Mouse (Mus musculus) liver, adult 2 months (tissue): ENCODE measurements around the gene Atp1a2. TPM values are rescaled to one million over a fixed set of nuclear protein-coding genes. Genes with fewer than 3 reads are reported as not detected.

ENCODE experiments used
- DNase-seq: peaks from one replicate; pipeline ENCODE4 v3.0.0-alpha.2; 2011; ENCODE audit warnings: low read depth, low spot score; ENCODE audit errors: extremely low read depth
- H3K27ac ChIP-seq: fragments of 200-500 bp; replicated peaks from 2 replicates; pipeline ENCODE4 v1.5.1; 2012; ENCODE audit warnings: low read depth, mild to moderate bottlenecking, control low read depth, inconsistent platforms, low read length; ENCODE audit not compliant: insufficient read depth
- H3K27me3 ChIP-seq: fragments of 200-500 bp; 2 replicates; pipeline ENCODE4 v1.6.1; 2012; ENCODE audit warnings: mild to moderate bottlenecking, moderate library complexity, low read length, inconsistent platforms; ENCODE audit not compliant: control insufficient read depth, insufficient read depth
- H3K36me3 ChIP-seq: fragments of 200-500 bp; 2 replicates; pipeline ENCODE4 v1.6.1; 2012; ENCODE audit warnings: low read length, inconsistent platforms; ENCODE audit not compliant: control insufficient read depth, insufficient read depth
- H3K4me1 ChIP-seq: fragments of 200-500 bp; 2 replicates; pipeline ENCODE4 v1.6.1; 2011; ENCODE audit warnings: low read length; ENCODE audit not compliant: control insufficient read depth, insufficient read depth
- H3K4me3 ChIP-seq: fragments of 200-500 bp; 2 replicates; pipeline ENCODE4 v1.5.1; 2011; ENCODE audit warnings: low read depth, mild to moderate bottlenecking, control low read depth, low read length, moderate library complexity; ENCODE audit not compliant: insufficient read depth
- H3K79me2 ChIP-seq: fragments of 200-500 bp; 2 replicates; pipeline ENCODE4 v1.6.1; 2012; ENCODE audit warnings: inconsistent platforms, mild to moderate bottlenecking, low read length, moderate library complexity; ENCODE audit not compliant: control insufficient read depth, insufficient read depth
- H3K9ac ChIP-seq: fragments of 200-500 bp; 2 replicates; pipeline ENCODE4 v1.6.1; 2012; ENCODE audit warnings: low read depth, mild to moderate bottlenecking, control low read depth, inconsistent platforms, low read length
- CTCF ChIP-seq: fragments of 200-500 bp; IDR thresholded peaks from 2 replicates; pipeline ENCODE4 v1.5.1; 2011; ENCODE audit warnings: low read depth, low read length, control low read depth
- POLR2A ChIP-seq: fragments of 200-500 bp; IDR thresholded peaks from 2 replicates; pipeline ENCODE4 v1.6.1; 2011; ENCODE audit warnings: low read length, control low read depth; ENCODE audit not compliant: insufficient read depth; ENCODE audit errors: extremely low read depth
- WGBS: fragments of 180-500 bp; shearing (Covaris S2); methylation state at CpG from one replicate; pipeline ENCODE4 v1.1.7; 2018; 5-methylcytosine and 5-hydroxymethylcytosine counted together
- polyA plus RNA-seq: library from polyadenylated mRNA; depleted of rRNA; stranded (reverse); fragments of >200 nt; gene quantifications from 2 replicates; pipeline ENCODE4 v1.2.3, GENCODE M21; 2012
- total RNA-seq: library from RNA; depleted of rRNA; stranded (reverse); fragments of >200 nt; gene quantifications from 2 replicates; pipeline ENCODE4 v1.2.3, GENCODE M21; 2014

Atp1a2 gene
- total and polyA plus RNA-seq, 2 experiments: 0.59 to 0.92 TPM

GRCm38 (mm10) chr1:172301180-172301579 lies 3.3 kb upstream of the Atp1a2 start:
- DNase-seq: no peak
- H3K27me3 ChIP-seq: no peaks in the 10 kb centered on the region
- H3K36me3 ChIP-seq: no peaks in the 10 kb centered on the region
- no peak overlapping the region for H3K9ac ChIP-seq
- H3K79me2 ChIP-seq: no peaks in the 10 kb centered on the region
- H3K27ac ChIP-seq: no peak overlapping the region
- H3K4me3 ChIP-seq: no peak overlapping the region
- TF ChIP-seq POLR2A (no peak), CTCF (no peak)
- H3K4me1 ChIP-seq: no peaks in the 10 kb centered on the region
- WGBS: 83% methylated on average over 12 of the region's 12 CpGs

GRCm38 (mm10) chr1:172300247-172300646 lies 2.4 kb upstream of the Atp1a2 start:
- H3K36me3 ChIP-seq: no peaks in the 10 kb centered on the region
- WGBS: 83% methylated on average over 5 of the region's 5 CpGs
- DNase-seq: no peak
- H3K4me1 ChIP-seq: no peaks in the 10 kb centered on the region
- no peaks in the 10 kb centered on the region for H3K27me3 ChIP-seq
- no peak for TF ChIP-seq CTCF
- TF ChIP-seq POLR2A: no peak
- no peak overlapping the region for H3K4me3 ChIP-seq
- H3K27ac ChIP-seq: no peak overlapping the region
- H3K79me2 ChIP-seq: no peaks in the 10 kb centered on the region
- no peak overlapping the region for H3K9ac ChIP-seq

GRCm38 (mm10) chr1:172299528-172299927 lies 1.7 kb upstream of the Atp1a2 start:
- Histone ChIP-seq H3K9ac (no peak overlapping the region), H3K27ac (no peak overlapping the region), H3K27me3 (no peaks in the 10 kb centered on the region), H3K36me3 (no peaks in the 10 kb centered on the region), H3K4me1 (no peaks in the 10 kb centered on the region), H3K4me3 (no peak overlapping the region), H3K79me2 (no peaks in the 10 kb centered on the region)
- 78% methylated on average over 7 of the region's 7 CpGs for WGBS
- no peak for DNase-seq
- TF ChIP-seq POLR2A: no peak
- TF ChIP-seq CTCF: no peak

- no peaks in the 10 kb centered on the region for H3K36me3 ChIP-seq
- no peak overlapping the region for H3K4me3 ChIP-seq
- H3K9ac ChIP-seq: no peak overlapping the region
- peak; percentile 36 for DNase-seq
- no peaks in the 10 kb centered on the region for H3K4me1 ChIP-seq
- no peak overlapping the region for H3K27ac ChIP-seq
- WGBS: 76% methylated on average over 6 of the region's 6 CpGs
- no peaks in the 10 kb centered on the region for H3K79me2 ChIP-seq
- TF ChIP-seq POLR2A: no peak
- no peak for TF ChIP-seq CTCF
- H3K27me3 ChIP-seq: no peaks in the 10 kb centered on the region
These were observed 901 bp downstream of the Atp1a2 start for GRCm38 (mm10) chr1:172296816-172297510.

GRCm38 (mm10) chr1:172295751-172296197 lies 2.1 kb downstream of the Atp1a2 start:
- Histone ChIP-seq H3K27ac (no peak overlapping the region), H3K36me3 (no peaks in the 10 kb centered on the region), H3K9ac (no peak overlapping the region), H3K79me2 (no peaks in the 10 kb centered on the region), H3K4me1 (no peaks in the 10 kb centered on the region), H3K4me3 (no peak overlapping the region), H3K27me3 (no peaks in the 10 kb centered on the region)
- 83% methylated on average over 4 of the region's 4 CpGs for WGBS
- no peak for DNase-seq
- TF ChIP-seq CTCF: no peak
- no peak for TF ChIP-seq POLR2A

GRCm38 (mm10) chr1:172293449-172293848 lies 4.4 kb downstream of the Atp1a2 start:
- TF ChIP-seq CTCF (no peak), POLR2A (no peak)
- H3K27ac ChIP-seq: no peak overlapping the region
- no peak overlapping the region for H3K9ac ChIP-seq
- H3K36me3 ChIP-seq: no peaks in the 10 kb centered on the region
- H3K79me2 ChIP-seq: no peaks in the 10 kb centered on the region
- no peak for DNase-seq
- H3K27me3 ChIP-seq: no peaks in the 10 kb centered on the region
- no peaks in the 10 kb centered on the region for H3K4me1 ChIP-seq
- no peak overlapping the region for H3K4me3 ChIP-seq
- WGBS: 90% methylated on average over 11 of the region's 11 CpGs
